Mouse (Mus musculus): ENCODE measurements at regions not wholly inside any gene's neighbourhood (a gene's known extent, or its start where the extent isn't known, plus 50 kb on each side); places are given as distances from the start of the nearest gene placed in this dataset.

DNA sequence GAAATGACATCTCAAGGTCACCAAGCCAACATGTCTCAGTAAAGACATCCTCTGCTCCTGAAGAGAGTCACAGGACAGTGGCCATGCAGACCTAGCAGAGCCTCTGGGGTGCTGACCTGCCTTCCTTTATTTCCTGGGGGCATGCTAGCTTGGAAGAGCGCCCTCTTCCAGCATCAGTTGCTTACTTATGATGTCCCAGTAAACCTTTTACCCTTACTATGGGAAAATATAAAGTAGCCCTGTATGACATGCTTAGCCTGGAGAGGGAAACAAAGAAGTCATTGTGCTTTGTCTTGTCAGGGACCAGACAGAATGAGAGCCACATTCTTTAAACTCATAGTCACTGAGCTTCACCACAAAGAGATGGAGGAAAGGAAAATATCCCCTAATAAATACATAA is 82.9 kb downstream of the Postn start:
- peak; percentile 5 for DNase-seq

DNA sequence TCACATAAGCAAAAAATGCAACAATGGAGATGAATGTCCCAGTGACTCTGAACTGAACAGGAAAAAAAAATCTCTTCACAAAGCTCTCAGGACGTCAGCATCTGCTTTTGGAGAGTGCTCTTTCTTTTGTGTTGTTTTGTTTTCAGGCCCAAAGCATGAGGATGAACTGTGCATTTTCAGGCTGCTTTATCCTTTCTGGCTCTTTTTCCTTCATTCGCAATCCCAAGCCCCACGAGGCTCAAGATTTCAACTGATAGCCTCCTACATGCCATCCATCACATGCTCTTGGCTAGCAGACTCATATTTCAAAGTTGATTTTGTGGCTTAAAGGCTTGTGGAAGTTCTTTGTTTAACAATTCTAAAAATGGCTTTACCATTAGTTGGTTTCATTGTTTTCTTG is 86.0 kb downstream of the Postn start:
- no peak for DNase-seq

DNA sequence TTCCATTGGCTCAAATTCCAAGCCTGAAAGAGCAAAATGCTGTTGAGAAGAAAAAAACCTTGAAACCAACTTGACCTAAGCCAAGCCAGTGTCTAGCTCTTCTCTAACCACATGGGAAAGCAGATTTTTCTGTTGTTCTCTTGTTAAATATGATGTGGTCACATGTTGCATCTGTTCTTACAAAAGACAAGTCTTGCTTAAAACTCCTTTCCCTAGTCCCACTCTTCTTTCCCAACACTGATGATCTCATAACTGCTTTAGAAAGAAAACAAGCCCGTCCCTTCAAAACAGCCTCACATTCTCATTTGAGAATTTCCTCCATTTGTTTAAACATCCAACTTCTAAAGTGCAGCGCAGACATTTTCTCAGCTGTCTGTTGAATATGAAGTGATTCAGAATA is 96.5 kb downstream of the Postn start:
- DNase-seq = no peak

DNA sequence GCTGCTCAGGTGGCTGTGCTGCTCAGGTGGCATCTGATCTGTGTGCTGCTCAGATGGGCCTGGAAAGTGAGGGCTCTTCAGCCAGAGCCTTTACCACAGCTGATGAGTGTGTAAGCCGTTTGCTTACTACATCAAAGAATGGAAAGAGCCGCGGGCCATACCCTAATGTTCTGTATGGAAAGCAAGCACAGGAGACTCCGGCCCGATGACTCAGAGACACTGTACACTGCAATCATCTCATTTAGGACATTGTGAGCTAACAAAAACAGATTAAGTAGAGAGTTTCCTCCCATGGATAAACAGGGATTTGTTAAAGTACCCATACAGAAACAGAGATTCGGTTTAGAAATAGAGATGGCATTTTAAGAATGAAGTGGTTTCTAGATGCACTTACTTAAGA is 100.5 kb downstream of the Postn start:
- no peak for DNase-seq

DNA sequence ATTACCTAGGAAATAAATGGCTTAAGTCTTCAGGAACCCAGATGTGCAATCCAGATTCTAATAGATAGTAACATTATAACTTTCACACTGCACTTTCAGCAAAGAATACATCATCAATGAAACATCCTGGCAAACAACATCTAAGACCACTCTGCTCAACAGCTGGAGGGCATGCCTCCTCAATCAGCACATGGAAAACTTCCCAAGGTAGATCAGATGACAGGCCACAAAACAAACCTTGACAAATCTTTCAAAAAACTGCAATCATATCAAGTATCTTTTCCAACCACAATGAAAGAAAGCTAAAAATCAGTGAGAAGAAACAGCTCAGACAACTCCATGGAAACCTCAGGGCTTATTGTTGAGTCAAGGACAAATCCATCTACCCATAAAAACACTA is 105.2 kb downstream of the Postn start:
- DNase-seq = no peak

DNA sequence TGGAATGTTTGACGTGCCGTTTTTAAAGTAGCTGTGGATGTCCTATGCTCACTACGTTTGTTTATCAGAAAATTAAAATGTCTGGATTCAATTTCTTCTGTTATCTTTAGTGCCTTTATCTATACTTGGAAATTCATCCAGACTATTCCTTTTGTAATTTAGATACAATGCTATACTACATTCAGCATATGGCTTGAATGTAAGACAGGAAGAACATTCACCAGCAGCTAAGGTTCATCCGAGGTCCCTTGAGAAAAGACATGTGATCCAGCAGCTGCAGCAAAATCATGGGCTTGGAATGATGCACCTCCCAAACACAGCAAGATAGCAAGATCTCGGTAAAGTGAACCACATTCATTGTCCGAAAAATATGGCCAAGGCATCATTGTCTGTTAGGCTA is 113.3 kb downstream of the Postn start:
- DNase-seq = no peak

DNA sequence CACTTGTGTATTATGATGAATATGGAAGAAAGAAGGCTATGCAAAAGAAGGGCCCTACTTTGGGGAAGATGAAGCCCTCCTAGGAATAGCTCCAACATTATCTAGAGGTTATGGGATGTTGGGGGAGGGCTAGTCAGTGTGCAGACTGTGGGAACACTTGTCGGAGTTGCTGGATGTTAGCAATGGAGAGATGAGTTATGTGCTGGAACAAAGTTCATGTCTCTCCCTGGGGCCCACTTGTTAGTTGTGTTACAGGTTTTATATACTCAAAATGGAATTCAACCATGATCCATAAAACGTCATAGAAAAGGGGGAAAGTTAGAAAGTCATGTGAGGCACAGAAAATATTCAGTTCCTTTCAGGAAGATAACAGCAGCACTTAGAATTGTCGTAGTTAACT is 115.0 kb downstream of the Postn start:
- DNase-seq = no peak

DNA sequence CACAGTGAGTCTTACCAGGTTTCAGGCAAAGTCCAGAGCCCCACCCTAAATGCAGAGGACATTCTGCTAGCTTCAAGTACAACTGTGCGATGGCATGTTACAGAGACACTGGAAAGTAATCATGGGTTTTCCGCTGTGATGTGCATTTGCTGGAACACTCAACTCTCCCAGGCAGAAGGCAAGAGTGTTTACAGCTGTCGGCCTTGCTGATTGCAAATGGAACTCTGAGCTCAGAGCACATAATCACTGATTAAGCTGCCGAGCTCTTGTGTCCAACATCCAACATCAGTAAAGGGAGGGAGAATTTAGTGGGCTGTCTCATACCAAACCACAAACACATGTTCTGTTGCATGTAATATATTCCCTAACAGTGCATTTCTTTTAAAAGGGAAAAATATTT is 117.1 kb downstream of the Postn start:
- DNase-seq = no peak

DNA sequence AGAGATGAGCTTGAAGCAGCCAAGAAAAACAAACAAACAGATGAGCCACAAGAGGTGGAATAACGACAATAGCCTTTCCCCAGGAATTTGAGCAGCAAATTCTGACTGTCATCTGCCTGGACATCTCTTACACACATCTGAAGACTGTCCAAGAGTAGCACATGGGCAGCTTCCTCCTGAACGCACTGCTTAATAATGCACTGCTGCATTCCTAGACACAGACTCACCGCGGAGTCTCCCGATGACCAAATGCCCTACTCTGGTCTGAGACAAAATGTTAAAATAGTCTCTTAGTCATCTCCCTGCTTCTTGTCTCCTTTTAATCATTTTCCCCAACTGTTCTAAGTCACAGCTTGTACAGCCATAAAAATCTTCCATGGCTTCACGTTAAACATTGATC is 119.3 kb downstream of the Postn start:
- no peak for DNase-seq

DNA sequence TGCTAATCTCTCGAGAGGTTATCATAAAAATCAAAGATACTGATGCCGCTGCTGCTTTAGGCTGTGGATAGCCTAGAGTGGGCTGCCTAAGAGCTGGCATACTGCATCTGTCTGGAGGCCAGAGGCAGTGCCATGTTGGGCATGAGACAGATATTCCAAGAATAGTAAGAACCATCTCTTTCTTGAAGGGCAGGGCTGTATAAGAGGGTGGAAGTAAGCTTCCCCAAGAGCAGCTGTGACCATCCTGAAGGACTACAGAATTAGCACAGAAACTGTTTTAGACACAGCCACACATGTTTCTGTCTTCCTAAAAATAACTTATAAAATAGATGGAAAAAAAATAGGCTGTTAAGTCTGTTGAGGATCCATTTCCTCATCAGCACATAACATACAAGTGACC is 126.4 kb downstream of the Postn start:
- DNase-seq = no peak

DNA sequence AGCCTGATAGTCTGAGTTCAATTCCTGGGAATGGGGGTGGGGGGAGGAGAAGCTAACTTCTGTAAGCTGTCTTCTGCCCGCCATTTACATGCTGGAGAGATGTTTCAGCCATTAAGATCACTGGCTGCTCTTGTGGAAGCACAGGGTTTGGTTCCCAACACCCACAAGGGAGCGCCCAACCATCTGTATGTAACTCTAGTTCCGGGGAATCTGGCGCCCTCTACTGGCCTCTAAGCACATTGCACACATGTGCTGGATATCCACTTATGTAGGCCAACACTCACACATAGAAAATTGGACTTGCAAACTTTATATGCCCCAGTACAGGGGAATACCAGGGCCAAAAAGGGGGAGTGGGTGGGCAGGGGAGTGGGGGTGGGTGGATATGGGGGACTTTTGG is 126.9 kb downstream of the Postn start:
- no peak for DNase-seq

DNA sequence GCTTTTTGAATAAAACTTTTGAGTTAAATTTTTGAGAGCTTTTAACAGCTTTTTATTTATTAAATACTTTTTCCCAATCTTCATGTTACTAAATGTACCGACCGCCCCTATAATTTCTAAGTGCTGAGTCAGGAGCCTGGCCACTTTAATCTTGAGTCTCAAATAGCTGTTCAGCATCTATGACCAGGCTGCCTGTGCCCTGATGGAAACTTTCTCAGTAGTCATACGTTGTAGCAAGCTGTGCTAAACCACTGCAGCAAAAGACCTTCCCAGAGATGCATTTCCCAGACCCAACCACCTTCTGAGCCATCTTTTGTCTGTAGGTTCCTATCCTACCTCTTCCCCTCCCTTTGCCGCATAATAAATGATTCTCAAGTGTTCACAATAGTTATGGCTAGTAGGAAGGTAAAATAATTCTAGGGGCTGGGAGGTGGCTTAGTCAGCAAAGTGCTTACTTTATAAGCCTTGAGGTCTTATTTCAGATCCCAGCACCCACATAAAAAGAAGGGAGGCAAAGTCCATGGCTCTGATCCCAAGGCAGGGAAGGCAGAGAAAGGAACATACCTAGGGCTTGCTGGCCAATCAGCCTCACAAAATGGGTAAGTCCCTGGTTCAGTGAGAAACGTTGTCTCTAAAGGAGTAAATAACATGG is 129.5 kb downstream of the Postn start:
- no peak for DNase-seq

DNA sequence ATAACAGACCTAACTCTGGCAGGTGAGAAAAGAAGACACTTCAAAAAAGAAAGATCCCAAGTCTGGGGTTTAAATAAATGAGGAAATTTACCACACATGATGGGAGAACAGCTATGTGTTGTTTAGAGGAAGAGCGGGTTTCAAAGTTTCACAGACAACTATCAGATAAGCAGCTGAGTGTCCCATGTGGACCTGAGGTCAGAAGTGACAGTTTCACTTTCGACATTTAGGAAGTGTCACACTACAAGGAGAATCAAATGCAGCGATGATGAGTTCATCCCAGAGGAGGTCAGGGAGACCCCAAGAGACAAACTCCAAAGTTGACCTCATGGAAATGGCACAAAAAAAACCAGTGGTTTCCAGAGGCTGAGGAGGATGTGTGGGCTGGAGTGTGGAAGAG is 132.7 kb downstream of the Postn start:
- no peak for DNase-seq

DNA sequence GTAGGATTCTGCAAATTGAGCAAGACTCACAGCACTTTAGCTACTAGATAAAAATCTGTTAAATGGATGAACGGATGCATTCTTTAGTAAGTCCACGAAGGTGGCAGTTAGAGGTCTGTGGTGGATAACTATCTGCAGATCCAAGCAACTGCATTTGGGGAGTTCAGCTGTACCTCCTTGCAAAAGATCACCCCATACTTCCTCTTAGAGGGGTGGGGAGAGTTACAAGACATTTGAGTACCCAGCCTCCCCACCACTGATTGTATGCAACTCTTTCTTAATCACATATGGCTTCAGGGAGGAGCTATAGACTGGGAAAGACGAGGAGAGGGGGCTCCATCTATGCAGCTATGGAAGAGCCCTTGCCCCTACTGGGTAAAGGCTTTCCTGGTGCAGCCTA is 144.1 kb downstream of the Postn start:
- no peak for DNase-seq

DNA sequence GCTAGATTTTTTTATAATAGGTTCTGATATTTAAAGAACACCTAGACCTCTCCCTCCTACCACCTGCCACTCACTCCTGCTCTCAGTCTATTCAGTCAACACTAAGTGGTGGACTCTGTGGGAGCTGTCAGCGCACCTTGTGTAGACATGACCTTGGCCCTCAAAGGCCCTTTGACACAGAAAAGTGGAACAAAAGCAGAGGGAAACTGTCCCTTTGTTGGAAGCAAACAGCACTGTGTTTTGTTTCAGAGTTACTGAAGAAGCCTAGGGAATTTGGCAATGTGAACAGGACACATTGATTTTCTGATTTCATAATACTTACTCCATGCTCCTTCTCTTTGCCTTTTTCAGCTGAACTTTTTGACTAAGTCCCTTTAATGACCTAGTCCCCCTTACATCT is 146.7 kb downstream of the Postn start:
- no peak for DNase-seq

DNA sequence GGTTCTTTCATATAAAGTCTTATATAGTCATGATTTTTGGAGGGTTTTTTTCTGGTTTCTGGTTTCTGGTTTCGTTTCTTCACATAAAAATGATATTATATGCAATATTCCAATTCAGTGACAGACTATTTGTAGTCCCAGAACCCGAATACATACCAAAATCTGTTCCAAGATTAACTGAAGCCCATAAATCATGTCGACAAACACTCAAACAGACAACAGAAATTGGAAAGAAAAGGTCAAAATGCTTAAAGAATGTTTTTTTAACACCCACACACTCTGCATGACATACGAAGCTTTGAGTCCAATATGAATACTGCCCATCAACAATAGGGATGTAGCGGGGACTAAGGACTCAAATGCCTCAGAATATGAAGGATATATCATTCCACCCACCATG is 148.0 kb downstream of the Postn start:
- no peak for DNase-seq

DNA sequence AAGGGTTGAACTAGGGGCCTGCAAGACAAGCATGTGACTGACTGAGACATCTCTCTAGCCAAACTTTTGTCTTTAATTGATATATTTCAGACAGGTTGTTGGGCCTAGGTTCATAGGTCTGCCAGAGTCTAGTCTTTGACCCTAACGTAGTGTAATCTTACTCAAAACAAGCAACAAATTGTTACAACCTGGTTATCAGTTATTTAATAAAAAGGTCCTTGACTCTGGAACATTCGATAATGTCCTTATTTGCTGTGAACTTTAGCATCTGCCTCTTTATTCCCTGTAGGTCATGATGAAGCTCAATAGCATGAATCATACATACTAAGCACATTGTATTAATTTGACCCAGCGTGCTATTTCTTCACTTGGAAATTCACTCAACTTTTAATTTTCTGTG is 156.3 kb downstream of the Postn start:
- no peak for DNase-seq

DNA sequence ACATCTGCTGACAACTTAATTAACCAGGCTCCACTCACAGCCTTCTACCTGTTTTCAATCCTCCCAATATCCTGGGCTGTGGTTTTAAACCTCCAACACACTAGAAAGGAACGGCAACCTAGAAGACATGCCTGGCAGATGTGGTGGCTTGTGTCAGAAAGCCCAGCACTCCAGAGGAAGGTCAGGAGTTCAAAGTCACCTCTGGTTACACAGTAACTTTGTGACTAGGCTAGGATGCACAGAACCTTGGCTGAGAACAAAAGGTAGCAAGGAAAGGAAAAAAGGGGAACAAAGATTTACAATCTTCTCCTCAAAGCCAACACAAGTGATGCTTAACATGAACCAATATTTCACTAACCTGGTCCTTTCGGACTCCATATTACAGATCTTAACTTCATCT is 161.8 kb downstream of the Postn start:
- no peak for DNase-seq

DNA sequence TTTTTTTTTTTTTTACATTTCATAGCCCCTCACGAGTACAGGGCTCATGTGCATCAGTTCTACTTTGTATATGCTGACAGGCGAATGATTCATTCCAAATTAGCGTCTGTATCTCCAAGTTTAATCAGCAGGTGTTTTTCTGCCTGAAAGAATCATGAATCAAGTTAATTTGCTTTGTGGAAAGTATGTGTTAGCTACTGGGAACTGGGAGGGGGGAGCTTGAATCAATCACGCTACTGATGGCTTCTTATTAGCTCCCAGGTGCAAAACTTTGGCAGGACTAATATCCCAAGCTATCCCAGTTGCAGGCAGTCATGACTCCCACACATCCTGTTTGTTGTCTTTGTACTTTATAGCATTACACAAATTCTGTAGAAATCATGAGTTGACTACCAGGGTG is 165.7 kb downstream of the Postn start:
- no peak for DNase-seq

DNA sequence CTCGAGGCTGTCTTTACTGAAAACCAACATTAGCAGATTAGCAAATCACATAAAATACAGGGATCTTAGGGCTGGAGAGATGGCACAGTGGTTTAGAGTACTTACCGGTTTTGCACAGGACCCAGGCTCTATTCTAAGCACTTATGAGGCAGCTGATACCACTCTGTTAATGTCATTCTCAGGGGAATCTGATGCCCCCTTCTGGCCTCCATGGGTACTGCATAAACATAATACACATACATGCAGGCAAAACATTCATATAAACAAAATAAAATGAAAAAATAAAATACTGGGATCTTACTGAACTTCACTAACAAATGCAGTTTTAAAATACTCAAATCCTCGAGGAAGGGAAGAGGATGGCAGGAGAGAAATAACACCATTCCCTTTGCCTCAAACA is 164.3 kb upstream of the Supt20 start:
- DNase-seq = no peak

DNA sequence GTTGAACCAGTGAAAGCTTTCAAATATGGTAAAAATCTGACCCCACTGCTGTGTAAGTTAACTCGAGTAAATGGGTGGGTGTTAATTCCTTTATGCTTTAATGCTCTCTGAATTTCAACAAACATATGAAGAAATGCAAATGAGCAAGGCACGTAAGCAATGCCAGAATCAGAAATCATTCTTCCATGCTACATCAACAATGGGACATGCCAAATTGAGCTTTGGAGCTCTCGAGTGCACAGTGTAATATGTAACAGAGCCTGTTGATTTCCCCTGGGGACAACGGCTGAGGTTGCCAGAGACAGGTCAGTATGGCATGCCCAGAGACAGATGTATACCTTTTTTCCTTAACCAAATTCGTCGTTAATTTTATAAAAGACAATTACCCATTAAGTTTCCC is 162.4 kb upstream of the Supt20 start:
- DNase-seq = no peak

DNA sequence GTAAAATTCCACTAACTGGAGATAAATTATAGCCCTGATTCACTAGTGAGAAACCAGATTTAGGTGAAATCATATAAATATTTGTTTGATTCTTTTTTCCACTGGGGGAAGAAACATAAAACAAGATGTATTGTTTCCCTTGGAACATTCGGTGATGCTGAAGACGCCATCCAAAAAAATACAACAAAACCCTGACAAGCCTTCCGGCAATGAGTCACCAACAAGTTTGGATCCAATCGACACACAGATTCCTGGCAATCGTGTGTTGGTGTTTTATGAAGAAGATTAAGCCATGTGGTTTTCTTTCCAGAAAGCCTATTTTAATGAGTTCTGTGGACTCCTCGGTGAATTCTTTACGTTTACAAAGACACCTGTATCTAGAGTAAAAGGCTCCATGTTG is 157.2 kb upstream of the Supt20 start:
- DNase-seq = no peak

DNA sequence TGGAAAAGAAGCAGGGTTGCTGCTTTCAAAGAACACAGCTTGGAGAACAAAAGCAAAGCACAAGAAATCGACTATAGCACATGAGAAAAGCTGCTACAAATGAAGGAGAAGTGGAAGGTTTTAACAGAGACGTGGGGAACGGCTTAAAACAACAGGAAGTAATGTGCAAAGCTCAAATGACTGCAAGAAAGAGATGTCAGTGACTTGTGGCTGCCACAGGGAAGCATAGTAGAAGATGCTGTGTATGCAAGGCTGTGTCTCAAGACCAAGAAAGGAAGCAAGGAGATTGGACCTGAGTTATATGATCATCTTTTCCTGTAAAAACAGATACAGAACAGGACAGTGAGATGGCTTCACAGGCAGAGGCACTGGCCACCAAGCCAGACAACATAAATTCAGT is 154.6 kb upstream of the Supt20 start:
- no peak for DNase-seq

DNA sequence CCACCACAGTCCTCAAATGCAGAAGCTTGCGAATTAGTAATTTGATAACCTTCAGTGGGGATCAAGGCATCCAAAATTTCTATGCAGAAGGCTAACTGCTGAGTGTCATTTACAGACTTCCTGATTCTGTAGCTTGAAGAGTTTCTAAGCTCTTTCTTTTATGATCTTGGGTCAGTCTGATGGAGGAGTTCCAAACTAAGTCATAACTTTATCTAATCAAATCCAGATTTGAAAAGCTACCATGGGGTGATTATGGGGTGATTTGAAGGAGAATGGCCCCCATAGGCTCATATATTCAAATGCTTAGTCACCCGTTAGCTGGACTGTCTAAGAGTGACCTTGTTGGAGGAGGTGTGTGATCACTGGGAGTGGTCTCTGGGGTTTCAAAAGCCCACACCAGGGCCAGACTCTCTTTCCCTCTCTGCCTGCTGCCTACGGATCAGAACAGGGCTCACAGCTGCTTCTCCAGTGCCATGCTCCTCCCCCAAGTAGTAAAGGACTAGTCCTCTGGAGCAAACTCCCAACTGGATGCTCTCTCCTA is 152.0 kb upstream of the Supt20 start:
- no peak for DNase-seq

DNA sequence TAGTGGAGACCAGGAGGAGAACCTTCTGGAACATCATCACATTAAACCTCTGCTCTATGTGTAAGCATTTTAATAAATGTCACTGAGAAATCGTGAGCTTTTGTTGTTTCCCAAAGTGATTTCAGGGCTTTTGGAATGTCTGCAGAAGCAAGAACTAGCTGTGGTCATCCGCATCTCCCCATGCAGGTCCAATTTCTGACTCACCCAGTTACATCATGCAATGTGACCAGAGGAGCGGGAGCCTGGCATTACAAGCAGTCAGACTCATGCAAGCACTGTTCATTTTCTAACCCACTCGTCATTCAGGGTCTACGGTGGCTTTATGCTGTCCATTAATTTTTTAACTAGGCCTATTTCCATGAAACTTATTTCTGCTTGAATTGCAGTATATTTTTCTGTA is 151.2 kb upstream of the Supt20 start:
- DNase-seq = peak; percentile 13

Data from adrenal gland, adult 2 months (tissue).